In genomic region chr14:48670258-48670630, GRCm38 (mm10) we compare ENCODE assay signal across 23 mouse cellular contexts. TPM values are rescaled to one million over a fixed set of nuclear protein-coding genes. Genes with fewer than 3 reads are reported as not detected.
DNase-seq lines count a peak whose midpoint lies in the region; ATAC-seq and TF ChIP-seq lines count a peak whose summit lies in the region.
"Had no signal": no experiment of that assay in that cellular context is flagged by ENCODE, and none has a peak within 500 bp of the region (broad histone marks: within the 10 kb centered on the region; RNA-seq: fewer than 3 reads in every experiment).

No protein-coding gene starts in this region.

- peaks cover 34% of the 10 kb centered on the region for H3K4me1 ChIP-seq in hindbrain, embryonic 10.5 days (replicated peaks)
- H3K4me1 ChIP-seq in hindbrain, embryonic 13.5 days (replicated peaks) = peaks cover 24% of the 10 kb centered on the region
- peaks cover 55% of the 10 kb centered on the region for H3K4me1 ChIP-seq in forebrain, embryonic 13.5 days
- H3K4me1 ChIP-seq in midbrain, embryonic 10.5 days = peaks cover 55% of the 10 kb centered on the region
- H3K4me1 ChIP-seq in midbrain, postnatal 0 days (ENCODE audit: insufficient read depth, low read length) = 0 out of 2 replicates have a peak, but pooled peaks cover 2% of the 10 kb centered on the region
- H3K4me1 ChIP-seq: liver, embryonic 15.5 days had no signal

- H3K27me3 ChIP-seq in hindbrain, embryonic 10.5 days (ENCODE audit: insufficient read depth, poor library complexity, severe bottlenecking) = peaks cover 100% of the 10 kb centered on the region
- peaks cover 98% of the 10 kb centered on the region for H3K27me3 ChIP-seq in hindbrain, embryonic 13.5 days
- H3K27me3 ChIP-seq in forebrain, embryonic 13.5 days = peaks cover 93% of the 10 kb centered on the region
- peaks cover 93% of the 10 kb centered on the region for H3K27me3 ChIP-seq in midbrain, embryonic 10.5 days (ENCODE audit: low read depth, poor library complexity, severe bottlenecking)
- peaks cover 10% of the 10 kb centered on the region; the same call in 1 of the 2 replicates for H3K27me3 ChIP-seq in midbrain, postnatal 0 days (ENCODE audit: insufficient read depth, low read length)

- WGBS in hindbrain, embryonic 10.5 days = 3% methylated on average over 3 of the region's 3 CpGs
- WGBS in hindbrain, embryonic 13.5 days = 4% methylated on average over 3 of the region's 3 CpGs
- WGBS in forebrain, embryonic 13.5 days = 5% methylated on average over 3 of the region's 3 CpGs
- 5% methylated on average over 3 of the region's 3 CpGs for WGBS in midbrain, embryonic 10.5 days
- WGBS in midbrain, postnatal 0 days = 24% methylated on average over 3 of the region's 3 CpGs

- no peak for TF ChIP-seq CTCF in midbrain, postnatal 0 days (IDR thresholded peaks at IDR 0.05)

- no peak overlapping the region for H3K4me2 ChIP-seq in hindbrain, embryonic 13.5 days
- H3K4me2 ChIP-seq in forebrain, embryonic 13.5 days = peak overlapping the region; percentile 53; the same call in 1 of the 2 replicates
- peak overlapping the region; percentile 73 for H3K4me2 ChIP-seq in midbrain, postnatal 0 days (ENCODE audit: low read depth, low read length, poor library complexity, severe bottlenecking)
- H3K4me2 ChIP-seq: limb, embryonic 15.5 days; liver, embryonic 15.5 days; neural tube, embryonic 12.5 days had no signal

- H3K9me3 ChIP-seq in hindbrain, embryonic 10.5 days = no peaks in the 10 kb centered on the region
- H3K9me3 ChIP-seq in hindbrain, embryonic 13.5 days = no peaks in the 10 kb centered on the region
- H3K9me3 ChIP-seq in forebrain, embryonic 13.5 days (replicated peaks) = no peaks in the 10 kb centered on the region
- H3K9me3 ChIP-seq in midbrain, embryonic 10.5 days (replicated peaks) = no peaks in the 10 kb centered on the region
- H3K9me3 ChIP-seq in midbrain, postnatal 0 days (ENCODE audit: low read length) = no peaks in the 10 kb centered on the region
- H3K9me3 ChIP-seq: limb, embryonic 15.5 days; liver, embryonic 15.5 days; neural tube, embryonic 12.5 days had no signal

- H3K9ac ChIP-seq in hindbrain, embryonic 13.5 days = no peak overlapping the region
- H3K9ac ChIP-seq in forebrain, embryonic 13.5 days = peak overlapping the region; percentile 43; the same call in 1 of the 2 replicates
- H3K9ac ChIP-seq in midbrain, postnatal 0 days (replicated peaks; ENCODE audit: low read length, poor library complexity, severe bottlenecking) = peak overlapping the region; percentile 36; the same call in 1 of the 2 replicates
- H3K9ac ChIP-seq: limb, embryonic 15.5 days; liver, embryonic 15.5 days; neural tube, embryonic 12.5 days had no signal

- DNase-seq in hindbrain, embryonic 10.5 days (ENCODE audit: low spot score) = peak; percentile 33
- DNase-seq in midbrain, embryonic 10.5 days (ENCODE audit: low spot score) = peak; percentile 62
- DNase-seq in midbrain, postnatal 0 days (ENCODE audit: low spot score) = no peak
- DNase-seq in gastrocnemius, adult 18-20 months (ENCODE audit: low spot score) = no peak
- DNase-seq: adrenal gland, adult 2 months; kidney, adult 11 months had no signal

- H3K27ac ChIP-seq in hindbrain, embryonic 10.5 days = peak overlapping the region; percentile 45; the same call in 1 of the 2 replicates
- H3K27ac ChIP-seq in hindbrain, embryonic 13.5 days = no peak overlapping the region
- peak overlapping the region; percentile 51; the same call in 1 of the 2 replicates for H3K27ac ChIP-seq in forebrain, embryonic 13.5 days
- peak overlapping the region; percentile 100 for H3K27ac ChIP-seq in midbrain, embryonic 10.5 days (replicated peaks)
- peak overlapping the region; percentile 82 for H3K27ac ChIP-seq in midbrain, postnatal 0 days (ENCODE audit: low read depth, low read length)
- H3K27ac ChIP-seq: kidney, postnatal 0 days; limb, embryonic 15.5 days; liver, embryonic 15.5 days; neural tube, embryonic 12.5 days; stomach, postnatal 0 days had no signal

- H3K4me3 ChIP-seq in hindbrain, embryonic 10.5 days = no peak overlapping the region
- H3K4me3 ChIP-seq in hindbrain, embryonic 13.5 days = no peak overlapping the region
- no peak overlapping the region for H3K4me3 ChIP-seq in forebrain, embryonic 13.5 days
- peak overlapping the region; percentile 97 for H3K4me3 ChIP-seq in midbrain, embryonic 10.5 days
- H3K4me3 ChIP-seq in midbrain, postnatal 0 days (ENCODE audit: low read depth, low read length) = peak overlapping the region; percentile 43; the same call in 1 of the 2 replicates
- H3K4me3 ChIP-seq: erythroblast, embryonic 14.5 days; limb, embryonic 15.5 days; liver, embryonic 15.5 days; neural tube, embryonic 12.5 days had no signal

- no peak for ATAC-seq in hindbrain, embryonic 13.5 days (ENCODE audit: low FRiP score)
- no peak for ATAC-seq in forebrain, embryonic 13.5 days
- ATAC-seq in midbrain, postnatal 0 days (ENCODE audit: low FRiP score) = no peak
- ATAC-seq in erythroblast, adult 5-6 weeks (replicated peaks; ENCODE audit: low FRiP score, poor library complexity, severe bottlenecking) = no peak

- no peaks in the 10 kb centered on the region for H3K36me3 ChIP-seq in hindbrain, embryonic 10.5 days
- no peaks in the 10 kb centered on the region for H3K36me3 ChIP-seq in hindbrain, embryonic 13.5 days
- no peaks in the 10 kb centered on the region for H3K36me3 ChIP-seq in forebrain, embryonic 13.5 days (ENCODE audit: poor library complexity, severe bottlenecking)
- peaks cover 4% of the 10 kb centered on the region; the same call in 1 of the 2 replicates for H3K36me3 ChIP-seq in midbrain, embryonic 10.5 days
- no peaks in the 10 kb centered on the region for H3K36me3 ChIP-seq in midbrain, postnatal 0 days (ENCODE audit: insufficient read depth, low read length)
- H3K36me3 ChIP-seq: limb, embryonic 15.5 days; liver, embryonic 15.5 days; neural tube, embryonic 12.5 days had no signal

RNA-seq across cellular contexts. Expression of gene Otx2, which starts 3.4 kb away (rescaled TPM):
- polyA plus RNA-seq in hindbrain, embryonic 10.5 days (2016; fragmentation: Nextera tagmentation; extraction: Ambion mirVana) = 15.4 and 19.3 TPM in 2 replicates
- polyA plus RNA-seq in hindbrain, embryonic 13.5 days (2015; fragmentation: Nextera tagmentation; extraction: Ambion mirVana) = 22.8 and 24.1 TPM in 2 replicates
- polyA plus RNA-seq in forebrain, embryonic 13.5 days (2015; fragmentation: Nextera tagmentation; extraction: Ambion mirVana) = 24.9 and 36.8 TPM in 2 replicates
- 149 and 169 TPM in 2 replicates for polyA plus RNA-seq in midbrain, embryonic 10.5 days (2016; fragmentation: Nextera tagmentation; extraction: Ambion mirVana)
- total RNA-seq in midbrain, postnatal 0 days (2014; rRNA removed) = 90.3 and 93.2 TPM in 2 replicates
- 61.2 and 62.0 TPM in 2 replicates for polyA plus RNA-seq in midbrain, postnatal 0 days (2015; fragmentation: Nextera tagmentation; extraction: Ambion mirVana)
- total RNA-seq in gastrocnemius, adult 18-20 months (2021) = not detected
- total RNA-seq in erythroblast, adult 5-6 weeks (2015; ENCODE audit: low replicate concordance) = not detected in 2 replicates
- not detected in 2 replicates for total RNA-seq in erythroblast, adult 5-6 weeks (2017; ENCODE audit: low replicate concordance)
- total RNA-seq: adrenal gland, adult 2 months; gastrocnemius, postnatal 4 days; hematopoietic stem cell, adult 5-6 weeks; megakaryocyte progenitor cell, adult 5-6 weeks had no signal
- polyA plus RNA-seq: adrenal gland, adult 2 months; C2C12; erythroblast, embryonic 14.5 days; heart, embryonic 16.5 days; kidney, postnatal 0 days; limb, embryonic 15.5 days; liver, embryonic 15.5 days; lung, embryonic 16.5 days; neural tube, embryonic 12.5 days; stomach, postnatal 0 days; thymus, postnatal 0 days; urinary bladder, adult 2 months had no signal

Comparison
In these comparisons a context has a peak if more than half of its experiments do, and no peak if none do; other contexts are left out.
1. DNase-seq: peak in hindbrain, embryonic 10.5 days (single experiment) and midbrain, embryonic 10.5 days (single experiment); none in midbrain, postnatal 0 days (single experiment) and gastrocnemius, adult 18-20 months (single experiment).
2. H3K4me3 ChIP-seq: peak in midbrain, embryonic 10.5 days (single experiment) and midbrain, postnatal 0 days (single experiment); none in hindbrain, embryonic 10.5 days (single experiment), hindbrain, embryonic 13.5 days (single experiment) and forebrain, embryonic 13.5 days (single experiment).